Mouse (Mus musculus): ENCODE data around the gene Sh3gl2.

The Sh3gl2 gene

GRCm38 (mm10) chr4:85205071-85205635 lies at the start of gene Sh3gl2:
TSS of gene Sh3gl2 (plus strand) at chr4:85205126.
- DNase-seq (ENCODE audit: low read depth, low spot score), result peak; percentile 46

DNA sequence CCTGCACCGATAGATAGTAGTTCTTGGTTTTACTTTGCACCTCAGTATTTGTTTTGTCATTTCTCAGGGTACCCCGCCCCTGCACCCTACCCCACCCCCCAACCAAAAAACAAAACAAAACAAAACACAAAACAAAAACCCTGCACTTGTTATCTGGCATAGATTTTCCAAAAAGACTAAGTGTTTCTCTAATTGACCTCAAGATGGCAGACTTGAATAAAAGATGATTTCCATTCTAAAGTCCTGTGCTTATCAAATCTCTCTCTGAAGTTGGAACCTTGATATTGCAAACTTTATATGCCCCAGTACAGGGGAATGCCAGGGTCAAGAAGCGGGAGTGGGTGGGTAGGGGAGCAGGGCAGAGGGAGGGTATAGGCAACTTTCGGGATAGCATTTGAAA lies 43.8 kb upstream of the Sh3gl2 start:
- DNase-seq (ENCODE audit: low read depth, low spot score), result no peak

DNA sequence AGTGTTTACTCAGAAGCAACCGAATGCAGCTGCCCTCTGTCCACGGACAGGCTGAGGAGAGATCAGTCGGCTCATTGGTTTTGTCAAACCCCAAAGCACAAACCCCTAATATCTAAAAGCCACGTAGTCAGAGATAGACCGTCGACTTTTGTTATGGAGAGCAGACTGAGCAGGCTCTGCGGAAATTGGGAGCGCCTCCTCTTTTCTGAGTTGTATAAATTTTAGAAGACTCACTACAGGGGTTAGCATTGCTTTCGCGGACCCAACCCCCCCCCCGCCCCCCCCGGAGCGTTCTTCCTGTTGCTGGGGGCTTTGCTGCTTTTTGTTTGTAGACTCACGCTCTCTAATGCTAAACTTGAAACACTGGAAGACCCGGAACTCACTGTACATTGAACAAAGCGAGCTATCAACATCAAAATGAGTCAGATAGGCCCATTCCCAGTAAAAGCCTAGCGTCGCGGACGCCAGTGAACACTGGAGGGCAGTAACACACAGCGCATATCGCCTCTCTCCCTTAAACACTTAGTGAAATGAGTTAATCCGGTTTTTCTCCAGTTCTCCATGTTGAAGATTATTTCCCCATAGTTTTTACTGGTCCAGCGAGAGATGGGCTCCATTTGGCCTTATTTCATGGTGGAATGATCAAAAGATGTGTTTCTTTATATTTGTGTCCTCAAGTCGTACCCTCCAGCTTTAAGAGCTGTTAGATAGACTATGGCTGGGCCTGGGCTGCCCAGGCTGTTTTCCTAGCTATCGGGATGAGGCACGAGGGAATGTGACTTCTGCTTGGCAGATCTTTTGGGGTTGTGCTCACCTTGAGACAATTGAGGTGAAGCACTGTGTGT lies 42.2 kb upstream of the Sh3gl2 start:
- peak; percentile 60 for DNase-seq (ENCODE audit: low read depth, low spot score)

- no peak for DNase-seq (ENCODE audit: low read depth, low spot score)
These were observed 41.7 kb upstream of the Sh3gl2 start for GRCm38 (mm10) chr4:85163313-85163615.

DNA sequence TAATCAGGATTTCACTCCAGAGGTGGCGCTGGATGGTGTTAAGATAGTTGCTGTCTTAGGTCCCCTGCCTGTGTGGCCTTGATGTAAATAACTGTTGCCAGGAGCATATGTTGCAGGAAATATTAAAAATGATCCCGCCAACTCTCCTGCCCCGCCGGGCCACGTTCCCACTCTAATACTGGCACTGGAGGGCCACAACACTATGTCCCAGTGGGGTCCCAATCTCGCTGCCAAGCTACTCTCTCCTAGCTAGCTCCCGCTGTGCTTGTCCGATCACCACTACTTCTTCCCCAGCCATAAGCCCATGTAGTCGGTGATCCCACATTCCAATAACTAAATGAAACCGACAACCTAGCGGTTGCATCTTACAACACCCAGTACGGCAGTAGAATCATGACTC lies 36.9 kb upstream of the Sh3gl2 start:
- DNase-seq (ENCODE audit: low read depth, low spot score), result no peak

DNA sequence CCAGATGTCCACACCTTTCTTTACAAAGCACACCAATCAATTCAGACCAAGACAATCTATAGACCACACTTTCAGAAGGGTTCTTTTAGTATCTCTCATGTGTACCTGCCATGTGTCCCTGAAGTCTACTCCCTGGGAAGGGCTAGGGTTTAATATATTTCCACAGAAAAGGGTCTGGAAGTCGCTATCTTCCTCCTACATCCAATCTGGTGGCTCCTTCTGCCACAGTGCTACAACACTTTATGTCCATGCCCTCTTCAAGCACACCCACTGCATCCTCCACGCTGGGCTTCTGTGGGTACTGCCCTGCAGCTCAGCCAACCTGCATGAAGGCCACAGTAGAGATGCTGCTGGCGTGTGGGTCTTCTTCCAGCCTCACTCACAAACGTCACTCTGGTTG lies 29.5 kb upstream of the Sh3gl2 start:
- DNase-seq (ENCODE audit: low read depth, low spot score), result no peak

GRCm38 (mm10) chr4:85178394-85179051 lies 26.4 kb upstream of the Sh3gl2 start:
- DNase-seq (ENCODE audit: low read depth, low spot score), result no peak

DNA sequence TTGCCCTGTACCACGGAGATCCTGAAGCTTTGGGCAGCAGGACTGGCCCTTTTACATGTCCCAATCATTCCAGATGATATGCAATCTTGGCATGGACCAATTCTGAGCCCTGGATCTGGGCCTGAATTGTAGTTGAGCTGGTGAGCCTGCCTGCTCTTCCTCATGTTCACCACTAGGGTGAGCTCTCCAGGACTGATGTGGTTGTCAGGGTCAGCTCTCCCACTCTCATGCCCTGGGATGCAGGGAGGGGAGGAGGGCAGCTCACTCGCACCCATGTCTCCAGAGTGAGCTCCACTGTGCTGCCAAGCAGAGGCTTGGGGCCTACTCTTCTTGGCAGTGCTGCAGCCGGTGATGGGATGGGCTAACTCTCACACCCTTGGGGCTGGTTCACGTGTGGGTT lies 18.9 kb upstream of the Sh3gl2 start:
- DNase-seq (ENCODE audit: low read depth, low spot score), result no peak

- DNase-seq (ENCODE audit: low read depth, low spot score), result no peak
These were observed 8.7 kb upstream of the Sh3gl2 start for GRCm38 (mm10) chr4:85196201-85196600.

DNA sequence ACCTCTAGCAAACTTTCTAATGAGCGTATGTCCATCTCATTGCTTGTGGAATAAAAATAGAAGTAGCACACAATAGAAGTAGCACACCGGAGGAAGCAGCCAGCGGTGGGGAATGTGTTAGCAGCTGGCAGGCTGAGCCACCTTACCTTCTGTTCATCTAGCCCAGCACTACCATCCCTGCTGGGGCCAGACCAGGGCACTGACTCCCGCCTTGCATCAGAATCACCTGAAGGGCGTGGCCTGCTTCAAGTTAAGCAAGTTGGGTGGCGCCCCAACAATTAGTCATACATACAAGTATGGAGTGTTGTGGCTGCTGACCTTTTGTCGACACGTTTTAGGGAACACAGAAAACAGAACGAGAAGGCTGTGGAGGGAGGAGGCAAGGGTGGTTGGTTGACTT lies 6.5 kb upstream of the Sh3gl2 start:
- DNase-seq (ENCODE audit: low read depth, low spot score), result no peak

DNA sequence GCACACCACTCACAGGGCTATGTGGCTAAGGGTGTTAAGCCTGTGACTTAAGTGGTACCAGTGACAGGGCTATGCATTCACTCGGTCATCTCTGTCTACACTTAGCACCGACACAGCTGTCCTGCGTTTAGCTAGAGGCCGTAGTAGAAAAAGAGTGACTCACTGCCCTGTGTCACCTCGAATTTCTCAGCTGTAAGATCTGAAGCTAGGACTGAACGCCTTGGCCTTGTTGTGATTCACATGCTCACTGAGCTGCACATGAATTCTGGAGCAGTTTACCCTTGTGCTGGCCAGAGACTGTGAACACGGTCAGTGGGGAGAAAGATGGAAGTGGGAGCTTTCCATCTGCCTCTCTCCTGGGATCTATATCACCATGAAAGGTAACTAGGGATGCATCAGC lies 2.3 kb upstream of the Sh3gl2 start:
- DNase-seq (ENCODE audit: low read depth, low spot score), result no peak

DNA sequence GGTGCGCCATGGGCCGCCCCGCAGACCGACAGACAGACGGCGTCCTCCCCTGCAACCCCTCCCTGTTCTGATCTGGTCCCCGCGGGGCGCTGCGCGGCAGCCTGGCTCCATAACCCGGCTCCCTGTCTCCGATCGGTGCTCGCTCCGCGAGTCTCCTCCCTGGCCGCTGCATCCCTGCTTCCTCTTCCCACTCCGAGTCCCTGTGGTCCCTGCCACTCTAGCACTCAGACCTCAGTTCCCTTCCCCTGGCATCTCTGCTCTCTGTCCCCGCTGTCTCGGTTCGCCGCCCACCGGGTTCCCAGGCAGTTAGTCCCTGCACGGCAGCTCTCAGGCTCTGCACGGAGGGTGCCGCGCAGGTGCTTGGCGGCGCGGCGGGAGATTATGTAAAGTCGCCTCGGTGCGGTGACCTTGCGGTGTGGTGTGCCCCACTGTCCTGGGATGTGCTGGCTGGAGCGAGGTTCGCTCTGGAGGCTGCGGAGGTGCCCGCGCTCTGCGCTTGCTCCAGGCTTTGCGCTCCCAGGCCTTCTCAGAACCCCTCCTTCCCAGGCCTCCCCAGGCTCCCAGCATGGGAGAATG lies 798 bp downstream of the Sh3gl2 start:
- DNase-seq (ENCODE audit: low read depth, low spot score), result peak; percentile 10

DNA sequence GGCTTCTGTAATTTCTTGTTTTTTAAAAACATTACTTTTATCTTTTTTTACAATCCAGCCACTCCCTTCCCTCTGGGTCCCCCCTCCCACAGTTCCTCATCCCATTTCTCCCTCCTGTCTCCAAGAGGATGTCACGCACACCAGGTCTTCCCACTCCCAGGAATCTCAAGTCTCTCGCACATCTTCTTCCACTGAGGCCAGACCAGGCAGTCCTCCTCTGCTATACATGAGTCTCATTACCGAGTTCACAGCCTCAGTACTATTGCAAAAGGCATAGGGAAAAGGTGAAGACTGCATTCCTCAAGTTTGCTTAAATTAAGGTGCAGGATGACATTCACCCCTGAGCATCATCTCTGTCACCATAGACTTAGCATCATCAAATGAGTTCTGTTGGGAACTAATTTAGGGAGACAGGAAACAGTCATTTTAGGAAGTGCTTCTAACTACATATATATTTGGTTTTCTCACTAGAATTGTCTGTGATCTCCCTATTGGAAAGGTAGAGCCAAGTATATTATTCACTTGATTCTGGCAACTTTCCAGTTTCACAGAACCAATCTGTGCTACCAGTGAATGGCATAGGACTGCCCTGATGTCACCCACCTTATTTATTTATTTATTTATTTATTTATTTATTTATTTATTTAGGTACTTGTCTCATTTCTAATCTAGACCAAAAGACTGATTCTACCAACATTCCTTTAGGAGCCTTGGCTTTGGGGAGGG lies 1.9 kb downstream of the Sh3gl2 start:
- DNase-seq (ENCODE audit: low read depth, low spot score), result no peak

DNA sequence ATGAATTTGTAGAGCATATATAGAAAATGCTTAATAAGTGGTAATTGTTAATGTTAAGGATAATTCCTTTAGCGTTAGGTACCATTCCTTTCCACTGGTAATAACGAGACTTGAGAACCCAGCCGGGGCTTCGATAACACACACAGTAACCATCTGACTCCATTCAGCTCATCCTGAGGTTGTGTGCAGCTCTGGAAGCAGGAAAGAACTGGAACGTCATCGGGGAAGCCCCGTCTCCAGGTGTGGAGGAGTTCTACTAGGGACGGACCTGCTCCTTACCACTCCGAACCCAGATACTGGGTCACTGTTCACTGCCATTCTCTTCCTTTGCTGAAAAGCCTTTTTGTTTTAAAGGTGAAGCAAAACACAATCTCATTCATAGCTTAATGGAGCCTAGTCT lies 2.6 kb downstream of the Sh3gl2 start:
- DNase-seq (ENCODE audit: low read depth, low spot score), result no peak

DNA sequence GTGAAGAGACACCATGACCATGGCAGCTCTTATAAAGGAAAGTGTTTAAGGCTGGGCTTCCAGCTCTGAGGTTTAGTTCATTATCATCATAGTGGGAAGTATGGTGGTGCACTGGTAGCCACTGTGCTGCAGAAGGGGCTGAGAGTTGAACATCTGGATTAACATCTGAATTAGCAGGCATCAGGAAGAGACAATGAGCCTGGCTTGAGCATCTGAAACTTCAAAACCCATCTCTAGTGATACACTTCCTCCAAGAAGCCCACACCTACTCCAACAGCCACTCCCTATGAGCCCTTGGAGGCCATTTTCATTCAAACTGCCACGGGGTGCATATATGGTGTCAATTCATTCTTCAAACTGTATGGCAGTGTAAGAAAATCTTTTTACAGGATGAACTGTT lies 3.6 kb downstream of the Sh3gl2 start:
- no peak for DNase-seq (ENCODE audit: low read depth, low spot score)

- no peak for DNase-seq (ENCODE audit: low read depth, low spot score)
These were observed 6.0 kb downstream of the Sh3gl2 start for GRCm38 (mm10) chr4:85210953-85211352.

DNA sequence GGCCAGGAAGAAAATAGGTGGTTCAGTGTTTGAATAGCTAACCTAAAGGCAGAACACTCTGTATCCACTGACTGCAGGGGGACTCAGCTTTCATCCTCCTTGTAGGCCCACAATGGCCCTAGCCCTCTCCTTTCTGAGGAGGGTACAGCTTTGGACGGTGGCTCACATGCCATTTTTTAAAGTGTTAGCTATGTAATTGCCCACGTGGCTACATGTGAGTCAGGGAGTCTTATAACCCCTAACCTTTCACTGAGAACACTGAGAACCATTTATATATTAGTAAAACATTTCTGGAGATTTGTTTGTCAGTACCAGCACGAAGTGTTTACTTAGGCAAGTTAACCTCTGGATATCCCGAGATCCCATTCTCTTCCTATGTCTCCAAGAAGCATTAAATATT lies 12.1 kb downstream of the Sh3gl2 start:
- no peak for DNase-seq (ENCODE audit: low read depth, low spot score)

- DNase-seq (ENCODE audit: low read depth, low spot score), result no peak
These were observed 17.8 kb downstream of the Sh3gl2 start for GRCm38 (mm10) chr4:85222716-85223115.

GRCm38 (mm10) chr4:85226731-85227130 lies 21.8 kb downstream of the Sh3gl2 start:
- DNase-seq (ENCODE audit: low read depth, low spot score), result no peak

DNA sequence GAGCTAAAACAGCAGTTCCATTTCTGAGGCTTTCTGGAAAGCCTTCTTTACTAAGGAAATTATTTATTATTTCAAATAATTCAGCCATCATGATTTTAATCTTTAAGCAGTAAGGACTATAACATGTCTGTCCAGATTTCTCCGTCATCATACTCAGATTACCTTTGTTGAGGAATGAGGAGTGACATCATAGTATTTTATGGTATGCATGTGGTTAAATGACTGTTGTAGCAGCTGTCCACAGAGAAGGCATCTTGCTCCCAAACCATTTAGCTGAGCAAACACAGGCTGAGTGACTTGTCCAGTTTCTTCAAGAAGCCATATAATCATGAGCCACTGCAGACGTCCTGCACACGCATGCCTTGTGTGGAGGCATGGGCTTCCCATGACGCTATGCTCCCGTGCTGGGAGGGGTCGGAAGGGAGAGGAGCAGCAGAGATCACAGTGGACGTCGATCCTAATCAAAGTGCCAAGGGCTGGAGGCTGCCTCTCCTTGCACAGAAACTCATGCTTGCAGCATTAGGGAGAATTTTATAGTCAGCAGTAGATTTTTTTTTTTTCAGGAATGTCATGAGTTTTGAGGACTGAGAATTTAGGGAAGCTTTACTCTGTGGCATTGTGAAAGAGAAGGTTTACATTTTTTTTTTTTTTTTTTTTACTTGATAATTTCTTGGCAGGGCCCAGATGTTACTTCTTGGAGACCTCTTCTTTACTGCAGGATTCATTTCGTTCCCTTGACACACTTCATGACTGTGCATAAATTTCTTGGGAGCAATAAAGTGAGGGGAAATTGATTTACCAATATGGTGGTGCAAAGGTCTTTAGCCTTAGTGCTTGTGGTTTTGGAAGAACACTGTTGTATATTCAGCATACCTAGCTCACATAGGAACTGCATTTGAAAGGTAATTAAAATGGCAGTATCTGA lies 23.0 kb downstream of the Sh3gl2 start:
- no peak for DNase-seq (ENCODE audit: low read depth, low spot score)

DNA sequence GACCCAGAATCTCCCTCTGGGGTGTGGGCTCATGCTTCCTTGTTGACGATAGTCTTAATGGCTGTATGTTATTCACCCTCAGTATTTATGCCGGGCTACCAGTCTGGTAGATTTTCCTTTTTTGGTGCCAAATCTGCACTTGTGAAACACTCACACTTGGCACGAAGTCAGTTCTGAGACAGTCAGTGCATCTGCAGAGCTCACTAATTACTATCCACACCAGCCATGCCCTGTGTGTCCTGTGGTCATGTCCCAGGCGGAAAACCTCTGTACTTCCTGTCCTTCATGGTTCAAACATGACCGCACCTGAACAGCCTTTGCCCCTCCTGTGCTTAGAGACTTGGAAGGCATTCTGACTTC lies 23.6 kb downstream of the Sh3gl2 start:
- DNase-seq (ENCODE audit: low read depth, low spot score), result no peak

All from brain, embryonic 18.5 days (tissue).